Mouse (Mus musculus) ovary, postnatal 14 days (tissue): ENCODE measurements around the gene Dnah2.

Experiments
- DNase-seq: peaks from one replicate; pipeline ENCODE4 v3.0.0; 2022; ENCODE audit warnings: low spot score

The Dnah2 gene

GRCm38 (mm10) chr11:69528031-69528390 lies 20.9 kb downstream of the Dnah2 start:
- DNase-seq, result no peak

- no peak for DNase-seq
Observed at GRCm38 (mm10) chr11:69527098-69528030, 21.5 kb downstream of the Dnah2 start.

DNA sequence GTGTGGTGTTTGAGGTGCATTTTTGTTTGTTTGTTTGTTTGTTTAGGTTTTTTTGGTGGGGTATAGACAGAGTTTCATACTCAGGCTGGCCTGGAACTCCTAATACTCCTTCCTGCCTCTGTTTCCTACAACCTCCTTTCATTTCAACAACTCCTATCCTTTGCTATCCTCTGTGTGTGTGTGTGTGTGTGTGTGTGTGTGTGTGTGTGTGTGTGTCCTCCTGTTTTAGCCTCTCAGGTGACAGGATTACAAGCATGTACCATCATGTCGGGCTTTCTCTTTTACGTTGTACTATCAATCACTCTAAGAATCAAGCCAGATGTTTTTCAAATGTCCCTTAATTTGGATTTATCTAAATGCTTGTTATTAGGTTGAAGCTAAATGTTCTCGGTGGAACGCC lies 22.3 kb downstream of the Dnah2 start:
- no peak for DNase-seq

GRCm38 (mm10) chr11:69525661-69526060 lies 23.2 kb downstream of the Dnah2 start:
- DNase-seq, result no peak

DNA sequence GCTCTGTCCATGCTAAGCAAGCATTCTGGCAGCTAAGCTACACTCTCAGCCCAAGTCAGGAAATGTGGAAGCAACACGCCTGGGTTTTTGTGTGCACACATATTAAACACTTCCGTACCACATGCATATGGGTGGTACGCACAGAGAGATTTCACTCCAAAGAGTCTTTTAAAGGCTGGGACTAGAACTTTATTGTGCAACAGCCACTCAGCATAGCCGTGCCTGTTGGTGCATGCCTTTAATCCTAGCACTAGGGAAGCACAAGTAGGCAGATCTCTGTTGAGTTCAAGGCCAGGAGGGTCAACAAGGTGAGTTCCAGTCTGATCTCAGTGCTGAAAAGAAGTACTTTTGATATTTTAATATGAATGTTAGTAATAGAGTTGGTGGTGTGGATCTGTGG lies 25.3 kb downstream of the Dnah2 start:
- no peak for DNase-seq

- no peak for DNase-seq
Observed at GRCm38 (mm10) chr11:69521526-69522149, 27.3 kb downstream of the Dnah2 start.

- DNase-seq, result no peak
Observed at GRCm38 (mm10) chr11:69519976-69520375, 28.9 kb downstream of the Dnah2 start.

GRCm38 (mm10) chr11:69516661-69517060 lies 32.2 kb downstream of the Dnah2 start:
- no peak for DNase-seq

- no peak for DNase-seq
Observed at GRCm38 (mm10) chr11:69516151-69516640, 32.7 kb downstream of the Dnah2 start.

- DNase-seq, result peak; percentile 41
Observed at GRCm38 (mm10) chr11:69513840-69514239, 35.1 kb downstream of the Dnah2 start.

- no peak for DNase-seq
Observed at GRCm38 (mm10) chr11:69510796-69511496, 38.0 kb downstream of the Dnah2 start.

DNA sequence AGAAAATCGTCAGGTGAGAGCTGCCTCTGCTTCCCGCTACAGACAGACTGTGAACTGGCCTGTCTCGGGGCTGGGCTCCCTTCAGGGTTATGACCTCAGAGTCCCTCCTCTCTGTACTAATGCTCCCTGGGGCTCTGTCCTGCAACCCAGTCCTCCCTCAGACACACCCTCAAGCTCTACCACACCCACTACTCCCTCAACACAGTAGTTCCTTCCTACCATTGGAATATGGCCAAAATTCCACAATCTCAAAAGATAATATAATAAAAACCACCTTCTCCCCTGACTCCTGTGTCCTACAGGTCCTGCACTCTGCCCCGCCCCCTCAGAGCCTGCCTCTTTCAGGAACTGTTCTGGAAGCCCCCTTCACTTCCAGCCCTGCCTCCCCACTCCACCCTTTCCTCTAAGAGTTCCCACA lies 45.0 kb downstream of the Dnah2 start:
- DNase-seq, result no peak

- DNase-seq, result no peak
Observed at GRCm38 (mm10) chr11:69501555-69501954, 47.4 kb downstream of the Dnah2 start.

- no peak for DNase-seq
Observed at GRCm38 (mm10) chr11:69499140-69499539, 49.8 kb downstream of the Dnah2 start.

GRCm38 (mm10) chr11:69491711-69492110 lies 57.2 kb downstream of the Dnah2 start:
- no peak for DNase-seq

DNA sequence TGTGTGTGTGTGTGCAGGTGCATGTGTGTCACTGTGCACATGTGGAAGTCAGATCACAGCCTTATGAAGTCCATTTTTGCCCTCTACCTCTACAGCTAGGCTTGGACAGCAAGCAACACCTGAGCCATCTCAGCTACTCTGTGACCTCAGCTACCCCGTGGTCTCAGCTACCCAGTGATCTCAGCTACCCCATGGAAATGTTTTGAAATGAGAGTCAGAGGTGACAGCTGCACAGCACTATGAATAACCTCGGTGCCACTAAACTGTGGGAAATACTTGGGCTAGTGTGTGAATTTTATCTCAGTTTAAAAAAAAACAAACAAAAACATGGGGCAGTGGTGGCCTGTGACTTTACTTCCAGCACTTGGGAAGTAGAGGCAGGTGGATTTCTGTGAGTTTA lies 58.0 kb downstream of the Dnah2 start:
- no peak for DNase-seq

DNA sequence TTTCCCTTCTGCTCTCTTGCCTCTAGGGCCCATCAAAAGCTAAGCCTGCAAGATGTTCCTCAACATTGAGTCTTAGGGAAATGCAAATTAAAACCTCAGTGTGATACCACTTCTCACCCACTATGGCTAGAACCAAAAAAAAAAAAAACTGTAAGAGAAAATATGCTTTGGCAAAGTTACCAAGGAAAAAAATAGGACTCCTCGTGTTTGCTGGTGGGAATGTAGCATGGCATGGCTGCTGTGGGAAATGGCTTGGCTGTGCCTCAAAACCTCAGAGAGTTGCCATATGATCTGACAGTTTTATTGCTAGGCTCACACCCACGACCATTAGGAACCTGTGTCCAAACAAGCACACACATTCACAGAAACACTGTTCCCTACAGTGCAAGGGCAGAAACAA lies 61.4 kb downstream of the Dnah2 start:
- DNase-seq, result no peak

GRCm38 (mm10) chr11:69477645-69478044 lies 71.3 kb downstream of the Dnah2 start:
- DNase-seq, result no peak

DNA sequence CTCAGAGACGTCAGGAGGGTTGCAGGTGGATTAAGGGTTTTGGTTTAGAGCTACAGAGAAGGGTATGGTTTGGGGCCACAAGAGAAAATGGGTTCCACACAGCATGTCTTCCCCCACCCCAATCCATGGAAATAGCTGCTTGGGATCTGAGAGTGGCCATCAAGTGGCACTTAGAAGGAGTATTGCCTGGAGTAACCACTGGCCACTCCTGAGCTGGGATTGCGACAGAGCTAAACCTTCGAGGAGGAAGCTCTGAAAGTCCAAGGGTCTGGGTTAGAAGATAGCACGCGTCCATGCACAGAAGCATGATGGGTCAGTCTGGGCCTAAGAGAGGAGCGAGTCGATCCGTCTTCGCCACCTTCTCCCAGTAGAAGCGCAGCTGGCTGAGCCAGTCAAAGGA lies 72.1 kb downstream of the Dnah2 start:
- DNase-seq, result no peak

DNA sequence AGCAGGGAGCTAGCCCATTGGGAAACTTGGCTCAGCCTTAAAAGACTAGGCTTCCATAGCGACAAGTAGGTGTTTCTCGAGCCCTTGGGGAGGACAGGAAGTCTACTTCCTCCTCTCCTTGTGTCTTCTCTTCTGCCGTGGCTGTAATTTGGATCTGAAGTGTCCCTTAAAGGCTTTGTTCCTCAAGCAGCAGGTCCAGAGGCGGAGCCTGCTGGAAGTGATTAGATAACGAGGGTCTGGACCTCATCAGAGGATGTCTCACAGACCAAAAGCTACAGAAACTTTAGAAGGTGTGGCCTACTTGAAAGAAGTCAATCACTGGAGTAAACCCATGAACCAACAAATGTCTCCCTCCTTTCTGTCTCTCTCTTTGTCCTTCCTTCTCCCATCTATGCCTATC lies 74.2 kb downstream of the Dnah2 start:
- DNase-seq, result no peak

GRCm38 (mm10) chr11:69472687-69473086 lies 76.2 kb downstream of the Dnah2 start:
- DNase-seq, result no peak

DNA sequence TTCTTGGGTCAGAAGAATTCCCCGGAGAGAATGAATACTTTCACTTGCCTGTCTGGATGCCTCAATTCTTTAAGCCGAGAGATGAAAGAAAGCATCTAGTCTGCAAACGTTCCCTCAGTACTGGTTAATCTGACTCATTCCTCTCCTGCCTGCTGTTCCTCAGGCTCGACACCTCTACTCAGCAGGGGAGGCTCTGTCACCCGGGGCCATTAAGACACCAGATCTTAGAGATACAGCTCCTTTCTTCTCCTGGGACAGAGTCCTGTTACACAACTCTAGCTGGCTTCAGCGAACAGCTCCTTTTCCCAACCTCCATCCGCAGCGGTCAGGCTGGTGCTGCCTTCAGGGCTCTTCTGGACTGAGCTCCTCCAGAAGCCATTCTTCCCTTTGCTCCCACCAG lies 77.4 kb downstream of the Dnah2 start:
- no peak for DNase-seq

DNA sequence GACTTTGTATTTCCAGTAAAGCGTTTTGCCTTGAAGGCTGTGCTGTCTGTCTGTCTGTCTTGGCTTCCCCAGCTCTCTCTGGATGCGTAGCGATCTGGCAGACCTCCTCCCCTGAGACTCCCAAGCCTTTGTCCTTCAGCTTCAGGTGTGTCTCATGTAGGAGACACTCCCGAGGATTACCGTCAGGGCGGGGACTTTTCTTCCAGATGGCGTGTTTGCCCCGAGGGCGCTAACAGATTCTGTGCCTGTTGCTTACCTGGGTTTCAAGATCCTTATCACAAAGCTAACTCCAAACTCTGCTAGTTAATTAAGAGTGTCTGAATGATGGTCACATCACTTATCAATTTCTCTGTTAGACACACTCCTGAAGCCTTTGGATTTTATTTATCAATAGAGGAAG lies 79.6 kb downstream of the Dnah2 start:
- DNase-seq, result no peak
